Comparison of ENCODE assay signal across 14 mouse cellular contexts in genomic region chr6:36904911-36905310, GRCm38 (mm10).
"Had no signal": no experiment of that assay in that cellular context is flagged by ENCODE, and none has a peak within 500 bp of the region (broad histone marks: within the 10 kb centered on the region; RNA-seq: fewer than 3 reads in every experiment).

No protein-coding gene starts in this region.

- DNase-seq: kidney, adult 9 months; kidney, postnatal 36 days; lung, adult 2 months; lung, postnatal 36 days; thymus, adult 2 months; thymus, postnatal 25 days had no signal

- H3K4me2 ChIP-seq: limb, embryonic 13.5 days; liver, embryonic 11.5 days; liver, embryonic 15.5 days; midbrain, embryonic 15.5 days; neural tube, embryonic 12.5 days had no signal

- H3K4me3 ChIP-seq: limb, embryonic 13.5 days; liver, embryonic 15.5 days; midbrain, embryonic 15.5 days; neural tube, embryonic 12.5 days had no signal

- H3K9me3 ChIP-seq: limb, embryonic 13.5 days; liver, embryonic 15.5 days; midbrain, embryonic 15.5 days; neural tube, embryonic 12.5 days had no signal

- H3K9ac ChIP-seq: limb, embryonic 13.5 days; liver, embryonic 15.5 days; midbrain, embryonic 15.5 days; neural tube, embryonic 12.5 days had no signal

- H3K27ac ChIP-seq: kidney, postnatal 0 days; limb, embryonic 13.5 days; liver, embryonic 15.5 days; midbrain, embryonic 15.5 days; neural tube, embryonic 12.5 days; stomach, postnatal 0 days had no signal

- H3K27me3 ChIP-seq: limb, embryonic 13.5 days; liver, embryonic 15.5 days; midbrain, embryonic 15.5 days; neural tube, embryonic 12.5 days had no signal

- H3K36me3 ChIP-seq: limb, embryonic 13.5 days; liver, embryonic 15.5 days; midbrain, embryonic 15.5 days; neural tube, embryonic 12.5 days had no signal

- H3K4me1 ChIP-seq: liver, embryonic 15.5 days had no signal

- ATAC-seq: lung, postnatal 0 days; midbrain, embryonic 15.5 days had no signal
